Mouse (Mus musculus): ENCODE data around the gene Mknk2.

Mknk2 gene

GRCm38 (mm10) chr10:80677942-80678436 lies at the start of gene Mknk2:
Mknk2 (minus strand) TSS chr10:80678112.
- DNase-seq, result peak; percentile 91

- DNase-seq, result no peak
These were observed 39.4 kb upstream of the Mknk2 start for GRCm38 (mm10) chr10:80717281-80717680.

- no peak for DNase-seq
These were observed 32.9 kb upstream of the Mknk2 start for GRCm38 (mm10) chr10:80710834-80711233.

GRCm38 (mm10) chr10:80705479-80705878 lies 27.6 kb upstream of the Mknk2 start:
- no peak for DNase-seq

GRCm38 (mm10) chr10:80705033-80705432 lies 27.1 kb upstream of the Mknk2 start:
- no peak for DNase-seq

GRCm38 (mm10) chr10:80704418-80704817 lies 26.5 kb upstream of the Mknk2 start:
- no peak for DNase-seq

- DNase-seq, result no peak
These were observed 25.7 kb upstream of the Mknk2 start for GRCm38 (mm10) chr10:80703643-80704042.

- peak; percentile 98 for DNase-seq
These were observed 24.9 kb upstream of the Mknk2 start for GRCm38 (mm10) chr10:80702536-80703390.

GRCm38 (mm10) chr10:80701721-80702535 lies 24.0 kb upstream of the Mknk2 start, which contains the start of the genes Mob3a and Izumo4:
Mob3a (minus strand) TSS chr10:80701977.
Izumo4 (plus strand) TSS chr10:80702184.
- DNase-seq, result peak; percentile 99

GRCm38 (mm10) chr10:80700732-80701131 lies 22.8 kb upstream of the Mknk2 start:
- DNase-seq, result no peak

GRCm38 (mm10) chr10:80700038-80700504 lies 22.2 kb upstream of the Mknk2 start:
- DNase-seq, result no peak

GRCm38 (mm10) chr10:80698605-80699004 lies 20.7 kb upstream of the Mknk2 start:
- DNase-seq, result no peak

- DNase-seq, result peak; percentile 93
These were observed 19.9 kb upstream of the Mknk2 start for GRCm38 (mm10) chr10:80697812-80698211.

- DNase-seq, result no peak
These were observed 19.5 kb upstream of the Mknk2 start for GRCm38 (mm10) chr10:80697393-80697787.

- no peak for DNase-seq
These were observed 18.8 kb upstream of the Mknk2 start for GRCm38 (mm10) chr10:80696502-80697392.

GRCm38 (mm10) chr10:80695801-80696501 lies 18.0 kb upstream of the Mknk2 start:
- DNase-seq, result peak; percentile 42

GRCm38 (mm10) chr10:80695186-80695585 lies 17.3 kb upstream of the Mknk2 start:
- peak; percentile 67 for DNase-seq

GRCm38 (mm10) chr10:80694159-80694938 lies 16.4 kb upstream of the Mknk2 start:
- no peak for DNase-seq

- DNase-seq, result no peak
These were observed 15.6 kb upstream of the Mknk2 start for GRCm38 (mm10) chr10:80693401-80694045.

Data from liver (tissue).